Mouse (Mus musculus) midbrain, postnatal 0 days (tissue): ENCODE measurements around the gene Trmt1. TPM values are rescaled to one million over a fixed set of nuclear protein-coding genes. Genes with fewer than 3 reads are reported as not detected.
"Not testable (repeated sequence)": the region's sequence is repeated elsewhere in the genome, so short reads cannot be mapped to it uniquely, and the experiment has no call there.

Experiments
- ATAC-seq: fragments of 200-750 bp; cut with Nextera tagmentation; 2 replicates; pipeline ENCODE4 v1.8.0; 2017; ENCODE audit warnings: moderate number of reproducible peaks, mild to moderate bottlenecking, moderate TSS enrichment, moderate library complexity; ENCODE audit not compliant: low FRiP score
- DNase-seq: peaks from one replicate; pipeline ENCODE4 v3.0.0-alpha.2; 2015; ENCODE audit warnings: low spot score
- H3K27ac ChIP-seq: fragments of 300-500 bp; sonication (generic); 2 replicates; pipeline ENCODE4 v1.5.1; 2014; ENCODE audit warnings: low read depth, mild to moderate bottlenecking, low read length, mixed read lengths
- H3K27me3 ChIP-seq: fragments of 300-500 bp; sonication (generic); 2 replicates; pipeline ENCODE4 v1.6.1; 2014; ENCODE audit warnings: low read length, control low read depth, mixed read lengths; ENCODE audit not compliant: insufficient read depth
- H3K36me3 ChIP-seq: fragments of 300-500 bp; sonication (generic); 2 replicates; pipeline ENCODE4 v1.6.1; 2014; ENCODE audit warnings: low read length, control low read depth, mixed read lengths; ENCODE audit not compliant: insufficient read depth
- H3K4me1 ChIP-seq: fragments of 300-500 bp; sonication (generic); 2 replicates; pipeline ENCODE4 v1.6.1; 2014; ENCODE audit warnings: mild to moderate bottlenecking, control low read depth, antibody characterized with exemption, low read length, mixed read lengths; ENCODE audit not compliant: insufficient read depth
- H3K4me2 ChIP-seq: fragments of 300-500 bp; sonication (generic); 2 replicates; pipeline ENCODE4 v1.6.1; 2014; ENCODE audit warnings: low read depth, mild to moderate bottlenecking, low read length, mixed read lengths; ENCODE audit not compliant: poor library complexity, severe bottlenecking
- H3K4me3 ChIP-seq: fragments of 300-500 bp; sonication (generic); 2 replicates; pipeline ENCODE4 v1.5.1; 2014; ENCODE audit warnings: low read depth, mild to moderate bottlenecking, low read length, moderate library complexity
- H3K9ac ChIP-seq: fragments of 300-500 bp; sonication (generic); replicated peaks from 2 replicates; pipeline ENCODE4 v1.6.1; 2014; ENCODE audit warnings: mild to moderate bottlenecking, low read length, moderate library complexity, mixed read lengths; ENCODE audit not compliant: poor library complexity, severe bottlenecking
- H3K9me3 ChIP-seq: fragments of 300-500 bp; sonication (generic); 2 replicates; pipeline ENCODE4 v1.6.1; 2016; ENCODE audit warnings: low read length, control low read depth
- CTCF ChIP-seq: IDR thresholded peaks from 2 replicates; pipeline ENCODE4 v1.5.1; 2016; ENCODE audit warnings: antibody characterized with exemption, mild to moderate bottlenecking
- WGBS: fragments of 180-500 bp; shearing (Covaris S2); extraction: QIAGEN DNeasy Blood & Tissue Kit; methylation state at CpG from one replicate; pipeline ENCODE4 v1.1.7; 2014; 5-methylcytosine and 5-hydroxymethylcytosine counted together
- polyA plus RNA-seq: library from polyadenylated mRNA; unstranded; fragments of >200 nt; fragmentation: Nextera tagmentation; extraction: Ambion mirVana; gene quantifications from 2 replicates; pipeline ENCODE4 v1.2.1, GENCODE M21; 2015
- total RNA-seq: library from RNA; depleted of rRNA; stranded (reverse); fragments of >200 nt; gene quantifications from 2 replicates; pipeline ENCODE4 v1.2.3, GENCODE M21; 2014

The Trmt1 gene
- total and polyA plus RNA-seq, 2 experiments from 2014 or later: 74.2 to 99.5 TPM

DNA sequence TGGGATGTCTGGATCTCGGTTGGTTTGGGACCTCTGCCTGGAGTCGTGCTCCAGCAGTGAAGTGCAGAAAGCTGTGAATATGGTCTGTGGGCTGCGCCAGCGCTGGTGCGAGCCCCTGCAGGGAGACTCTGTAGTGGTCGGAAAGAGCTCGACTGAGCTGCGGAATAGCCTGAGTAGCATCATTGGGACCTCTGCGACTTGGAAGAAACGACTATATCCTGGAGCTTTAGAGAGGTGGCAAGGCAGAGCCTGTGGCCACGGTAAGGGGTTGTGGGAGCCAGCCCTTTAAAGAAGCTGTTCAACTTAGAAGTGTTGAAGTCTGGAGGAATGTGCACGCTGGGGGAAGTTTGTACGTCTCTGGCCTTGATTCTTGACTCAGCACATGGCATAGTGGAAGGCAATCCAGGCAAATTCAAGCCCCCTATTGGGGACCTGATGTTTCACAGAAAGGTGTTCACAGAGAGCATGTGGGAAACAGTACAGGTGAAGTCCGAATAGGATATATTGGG lies 20.7 kb upstream of the Trmt1 start:
- WGBS: 2% methylated on average over 14 of the region's 14 CpGs

DNA sequence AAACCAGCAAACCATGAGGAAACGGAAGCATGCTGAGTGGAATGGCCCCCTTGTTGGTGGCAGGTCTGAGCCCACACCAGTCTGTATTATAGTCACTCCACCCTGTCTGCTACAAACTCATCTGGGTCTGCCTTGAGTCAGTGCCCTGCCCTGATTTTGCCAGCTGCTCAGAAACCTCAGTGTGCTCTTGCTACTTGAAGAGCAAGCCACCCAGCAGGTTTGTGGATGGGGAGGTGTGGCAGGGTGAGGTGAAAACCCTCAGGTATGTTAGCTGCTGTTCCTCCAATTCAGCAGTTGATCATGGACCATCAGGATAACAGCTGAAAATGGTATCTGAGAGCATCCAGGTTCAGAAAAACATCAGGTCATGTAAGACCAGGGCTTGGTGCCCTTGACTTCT lies 18.0 kb upstream of the Trmt1 start:
- no peaks in the 10 kb centered on the region for H3K9me3 ChIP-seq
- H3K4me3 ChIP-seq: no peak overlapping the region
- H3K9ac ChIP-seq: no peak overlapping the region
- ATAC-seq (no peak), DNase-seq (no peak)
- peaks cover 10% of the 10 kb centered on the region for H3K36me3 ChIP-seq
- 84% methylated on average over 1 of the region's 1 CpGs for WGBS
- TF ChIP-seq CTCF: no peak
- no peak overlapping the region for H3K4me2 ChIP-seq
- 0 out of 2 replicates have a peak, but pooled peaks cover 4% of the 10 kb centered on the region for H3K4me1 ChIP-seq
- no peaks in the 10 kb centered on the region for H3K27me3 ChIP-seq
- H3K27ac ChIP-seq: no peak overlapping the region

More for the DNA sequence above, 20.7 kb upstream of the Trmt1 start:
- H3K27ac ChIP-seq: peak overlapping the region; percentile 86
- H3K36me3 ChIP-seq: peaks cover 8% of the 10 kb centered on the region; the same call in 1 of the 2 replicates
- H3K4me1 ChIP-seq: peaks cover 4% of the 10 kb centered on the region; the same call in 1 of the 2 replicates
- H3K4me2 ChIP-seq: peak overlapping the region; percentile 73
- ATAC-seq: 0 out of 2 replicates have a peak, but pooled peaks have one; percentile 1
- H3K9ac ChIP-seq: peak overlapping the region; percentile 70
- DNase-seq: no peak
- TF ChIP-seq CTCF: peak; percentile 44; the same call in 1 of the 2 replicates
- H3K4me3 ChIP-seq: peak overlapping the region; percentile 58
- no peaks in the 10 kb centered on the region for H3K27me3 ChIP-seq
- no peaks in the 10 kb centered on the region for H3K9me3 ChIP-seq

GRCm38 (mm10) chr8:84668731-84669485 lies 17.2 kb upstream of the Trmt1 start:
- H3K4me2 ChIP-seq: no peak overlapping the region
- WGBS: 85% methylated on average over 6 of the region's 6 CpGs
- ATAC-seq (no peak), DNase-seq (no peak)
- H3K27me3 ChIP-seq: no peaks in the 10 kb centered on the region
- 0 out of 2 replicates have a peak, but pooled peaks cover 4% of the 10 kb centered on the region for H3K4me1 ChIP-seq
- no peaks in the 10 kb centered on the region for H3K9me3 ChIP-seq
- no peak overlapping the region for H3K27ac ChIP-seq
- H3K36me3 ChIP-seq: peaks cover 17% of the 10 kb centered on the region
- no peak overlapping the region for H3K4me3 ChIP-seq
- H3K9ac ChIP-seq: no peak overlapping the region
- TF ChIP-seq CTCF: no peak

DNA sequence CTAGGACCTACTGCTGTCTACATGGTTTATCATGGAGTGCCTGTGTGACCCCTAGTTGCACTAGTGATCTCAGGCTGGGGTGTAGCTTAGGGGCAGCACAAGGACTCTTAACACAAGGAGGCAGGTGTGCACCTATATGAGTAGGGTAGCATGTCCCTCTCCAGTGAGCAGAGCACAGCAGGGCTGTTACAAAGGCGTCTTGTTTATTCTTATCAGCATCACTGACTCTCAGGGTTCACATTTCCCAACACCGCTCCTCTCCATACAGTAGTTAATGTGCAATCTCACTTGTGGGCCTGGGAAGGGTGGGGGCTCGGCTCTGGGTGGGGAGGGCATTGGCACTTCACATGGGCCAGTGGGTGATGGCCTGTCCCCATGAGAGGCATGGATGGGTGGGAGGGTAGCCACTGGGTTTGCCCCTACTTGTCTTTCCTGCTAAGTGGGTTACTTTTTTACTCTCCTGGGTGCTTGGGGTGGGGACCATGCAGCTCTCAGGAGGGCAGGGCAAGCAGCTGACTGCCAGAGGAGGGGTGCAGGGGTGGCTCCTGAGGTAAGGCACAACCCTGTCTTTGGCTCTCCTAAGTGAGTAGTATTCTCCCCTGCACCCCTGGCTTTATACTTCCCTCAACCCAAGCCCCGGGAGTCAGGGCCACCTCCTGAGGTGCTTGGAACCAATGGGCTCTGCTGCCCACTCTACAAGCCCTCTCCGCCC lies 15.7 kb upstream of the Trmt1 start:
- peaks cover 28% of the 10 kb centered on the region for H3K36me3 ChIP-seq
- not testable (repeated sequence) for H3K4me3 ChIP-seq, H3K4me2 ChIP-seq, H3K27ac ChIP-seq, H3K9ac ChIP-seq, H3K4me1 ChIP-seq, DNase-seq, ATAC-seq, H3K27me3 ChIP-seq, H3K9me3 ChIP-seq
- 91% methylated on average over 5 of the region's 5 CpGs for WGBS

GRCm38 (mm10) chr8:84677305-84677704 lies 8.8 kb upstream of the Trmt1 start:
- Histone ChIP-seq H3K27ac (no peak overlapping the region), H3K4me1 (no peaks in the 10 kb centered on the region), H3K4me3 (no peak overlapping the region), H3K9ac (no peak overlapping the region), H3K4me2 (no peak overlapping the region), H3K9me3 (no peaks in the 10 kb centered on the region), H3K36me3 (peaks cover 26% of the 10 kb centered on the region), H3K27me3 (no peaks in the 10 kb centered on the region)
- DNase-seq: no peak
- ATAC-seq: no peak
- TF ChIP-seq CTCF: no peak
- WGBS: 96% methylated on average over 5 of the region's 5 CpGs

GRCm38 (mm10) chr8:84681476-84681875 lies 4.6 kb upstream of the Trmt1 start:
- DNase-seq (no peak), ATAC-seq (no peak)
- Histone ChIP-seq H3K36me3 (peaks cover 2% of the 10 kb centered on the region; the same call in 1 of the 2 replicates), H3K4me1 (peaks cover 8% of the 10 kb centered on the region), H3K27me3 (no peaks in the 10 kb centered on the region), H3K9ac (no peak overlapping the region), H3K27ac (no peak overlapping the region), H3K4me3 (no peak overlapping the region), H3K9me3 (no peaks in the 10 kb centered on the region), H3K4me2 (no peak overlapping the region)
- 69% methylated on average over 2 of the region's 2 CpGs for WGBS
- no peak for TF ChIP-seq CTCF
